Mouse (Mus musculus): Measurements from ENCODE around the gene Vmn2r107. TPM values are rescaled to one million over a fixed set of nuclear protein-coding genes. Genes with fewer than 3 reads are reported as not detected.

Vmn2r107 gene
- not detected in 2 replicates for polyA plus RNA-seq (2021; fragmentation: Nextera tagmentation)
- long read RNA-seq, experiment 1 = 0 reads
- long read RNA-seq, experiment 2 = 0 reads

DNA sequence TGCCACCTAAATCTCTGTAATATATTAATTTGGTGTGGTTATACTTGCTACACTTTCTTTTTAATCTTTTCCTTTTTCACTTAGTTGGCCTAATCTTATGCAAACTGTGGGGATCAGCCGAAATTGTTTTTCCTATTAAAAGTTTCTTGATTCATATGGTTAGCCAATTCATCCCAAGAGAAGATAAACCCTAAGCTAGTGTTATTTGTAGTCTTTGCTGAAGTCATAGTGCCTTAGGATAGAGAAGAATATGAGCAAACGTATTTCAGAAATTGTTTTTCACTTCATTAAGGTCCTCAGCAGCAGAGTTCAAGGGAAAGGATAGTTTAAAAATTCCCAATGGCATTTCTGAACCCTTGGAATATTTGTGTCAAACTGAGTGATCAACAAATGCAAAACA lies at the start of gene Vmn2r107:
Gene Vmn2r107, plus strand, starts transcription at position 301 of the 400 bp plus-strand sequence.

DNA sequence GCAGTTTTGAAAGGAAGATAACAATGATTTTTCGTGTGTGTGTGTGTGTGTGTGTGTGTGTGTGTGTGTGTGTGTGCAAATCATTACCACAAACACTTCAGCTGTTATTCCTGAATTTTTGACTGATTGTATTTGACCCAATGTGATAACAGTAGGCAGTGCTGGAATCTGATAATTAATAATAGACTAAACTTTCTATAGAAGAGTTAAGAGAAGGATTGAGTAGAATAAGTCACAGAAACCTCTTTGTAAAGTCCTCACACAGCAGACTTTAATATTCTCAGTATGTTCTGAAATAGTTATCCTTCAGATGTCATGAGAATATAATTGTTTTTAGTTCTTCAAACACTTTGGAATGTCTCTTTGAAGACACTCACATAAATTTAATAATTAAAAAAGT lies 68.8 kb downstream of the Vmn2r107 start, which contains the start of gene Vmn1r224:
Gene Vmn1r224, plus strand, starts transcription at position 301 of the 400 bp plus-strand sequence.

Other genes starting within 250 kb of the Vmn2r107 start
- not detected in 2 replicates for gene Fpr-rs7, start 231.0 kb upstream of the Vmn2r107 start, polyA plus RNA-seq (2021; fragmentation: Nextera tagmentation)
- gene Fpr-rs6, start 162.1 kb upstream of the Vmn2r107 start, polyA plus RNA-seq (2021; fragmentation: Nextera tagmentation) = not detected in 2 replicates
- not detected in 2 replicates for gene Vmn2r105, start 110.2 kb upstream of the Vmn2r107 start, polyA plus RNA-seq (2021; fragmentation: Nextera tagmentation)
- not detected in 2 replicates for gene Vmn2r106, start 59.7 kb upstream of the Vmn2r107 start, polyA plus RNA-seq (2021; fragmentation: Nextera tagmentation)
- gene Vmn1r224, start 68.9 kb downstream of the Vmn2r107 start, polyA plus RNA-seq (2021; fragmentation: Nextera tagmentation) = not detected in 2 replicates
- gene Vmn2r108, start 136.1 kb downstream of the Vmn2r107 start, polyA plus RNA-seq (2021; fragmentation: Nextera tagmentation) = 0.01 TPM in 1 of 2 replicates, not detected in the other
- gene Vmn1r225, start 152.9 kb downstream of the Vmn2r107 start, polyA plus RNA-seq (2021; fragmentation: Nextera tagmentation) = not detected in 2 replicates
- not detected in 2 replicates for gene Vmn2r109, start 219.5 kb downstream of the Vmn2r107 start, polyA plus RNA-seq (2021; fragmentation: Nextera tagmentation)

Data from left cerebral cortex, adult 6 months (tissue).